Mouse (Mus musculus): Measurements from ENCODE around the gene Terb1. TPM values are rescaled to one million over a fixed set of nuclear protein-coding genes. Genes with fewer than 3 reads are reported as not detected.

The Terb1 gene
- polyA plus RNA-seq, 1 experiment from 2014 or later = 0.18 TPM

DNA sequence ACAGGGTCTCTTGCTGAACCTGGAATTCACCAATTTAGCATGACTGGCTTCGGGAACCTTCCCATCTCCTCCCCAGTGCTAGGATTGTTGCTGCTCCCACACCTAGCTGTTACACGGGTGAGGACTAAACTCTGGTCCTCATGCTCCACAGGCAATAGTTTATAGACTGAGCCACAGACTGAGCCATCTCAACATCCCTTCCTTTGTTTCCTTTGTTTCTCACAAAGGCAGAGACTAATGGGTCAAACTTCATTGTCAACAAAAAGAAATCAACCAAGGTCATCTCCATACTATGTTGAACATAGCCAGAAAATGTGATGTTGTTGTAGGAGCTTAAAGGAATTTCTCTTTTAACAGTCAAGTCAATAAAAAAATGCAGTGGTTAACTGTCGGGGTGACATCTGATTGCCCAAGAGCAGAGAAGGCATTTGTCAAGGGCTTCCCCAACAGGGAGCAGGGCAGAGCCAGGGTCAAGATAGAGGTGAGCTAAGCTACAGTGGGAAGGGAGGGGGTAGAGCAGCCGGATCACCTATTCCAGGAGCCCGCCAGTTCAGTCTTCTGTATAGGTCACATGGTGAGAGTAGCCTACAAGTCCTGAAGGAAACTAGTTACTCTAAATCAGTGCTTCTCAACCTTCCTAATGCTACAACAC, 76.4 kb downstream of the Terb1 start:
- Histone ChIP-seq H3K27ac (replicated peaks) (no peak overlapping the region), H3K4me3 (ENCODE audit: low read depth, low read length) (no peak overlapping the region), H3K9me3 (ENCODE audit: control insufficient read depth, low read length) (no peaks in the 10 kb centered on the region), H3K36me3 (ENCODE audit: control insufficient read depth, insufficient read depth, low read length) (peaks cover 23% of the 10 kb centered on the region), H3K27me3 (ENCODE audit: control insufficient read depth, insufficient read depth, low read length) (no peaks in the 10 kb centered on the region), H3K9ac (ENCODE audit: low read length) (no peak overlapping the region), H3K4me2 (replicated peaks; ENCODE audit: low read depth) (no peak overlapping the region), H3K4me1 (replicated peaks; ENCODE audit: control insufficient read depth, insufficient read depth) (no peaks in the 10 kb centered on the region)
- TF ChIP-seq EP300 (optimal IDR thresholded peaks at IDR 0.05) (no peak), CTCF (IDR thresholded peaks at IDR 0.05; ENCODE audit: low read depth) (no peak)
- no peak for ATAC-seq (ENCODE audit: low FRiP score, low TSS enrichment)
- 84% methylated on average over 5 of the region's 5 CpGs for WGBS
- peak; percentile 14 for DNase-seq (ENCODE audit: low spot score)

DNA sequence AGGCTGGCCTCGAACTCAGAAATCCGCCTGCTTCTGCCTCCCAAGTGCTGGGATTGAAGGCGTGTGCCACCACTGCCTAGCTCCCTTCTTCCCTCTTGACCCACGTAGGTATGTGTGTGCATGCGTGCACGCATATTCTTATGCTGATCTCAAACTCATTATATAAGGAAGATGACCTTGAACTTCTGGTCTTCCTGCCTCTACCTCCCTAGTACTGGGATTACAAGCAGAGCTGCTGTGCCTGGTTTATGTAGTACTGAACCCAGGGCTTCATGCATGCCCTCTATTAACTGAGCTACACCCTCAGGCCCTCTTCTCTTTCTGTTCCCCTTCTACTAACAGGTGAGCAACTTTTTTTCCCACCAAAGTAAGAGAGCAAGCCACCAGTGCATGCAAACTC, 77.1 kb downstream of the Terb1 start:
- Histone ChIP-seq H3K9ac (ENCODE audit: low read length) (no peak overlapping the region), H3K27ac (replicated peaks) (no peak overlapping the region), H3K4me2 (replicated peaks; ENCODE audit: low read depth) (no peak overlapping the region), H3K4me3 (ENCODE audit: low read depth, low read length) (no peak overlapping the region), H3K4me1 (replicated peaks; ENCODE audit: control insufficient read depth, insufficient read depth) (no peaks in the 10 kb centered on the region), H3K9me3 (ENCODE audit: control insufficient read depth, low read length) (no peaks in the 10 kb centered on the region), H3K27me3 (ENCODE audit: control insufficient read depth, insufficient read depth, low read length) (no peaks in the 10 kb centered on the region), H3K36me3 (ENCODE audit: control insufficient read depth, insufficient read depth, low read length) (peaks cover 22% of the 10 kb centered on the region)
- WGBS = 96% methylated on average over 6 of the region's 6 CpGs
- ATAC-seq (ENCODE audit: low FRiP score, low TSS enrichment) = no peak
- DNase-seq (ENCODE audit: low spot score) = no peak
- TF ChIP-seq CTCF (IDR thresholded peaks at IDR 0.05; ENCODE audit: low read depth) (no peak), EP300 (optimal IDR thresholded peaks at IDR 0.05) (no peak)

DNA sequence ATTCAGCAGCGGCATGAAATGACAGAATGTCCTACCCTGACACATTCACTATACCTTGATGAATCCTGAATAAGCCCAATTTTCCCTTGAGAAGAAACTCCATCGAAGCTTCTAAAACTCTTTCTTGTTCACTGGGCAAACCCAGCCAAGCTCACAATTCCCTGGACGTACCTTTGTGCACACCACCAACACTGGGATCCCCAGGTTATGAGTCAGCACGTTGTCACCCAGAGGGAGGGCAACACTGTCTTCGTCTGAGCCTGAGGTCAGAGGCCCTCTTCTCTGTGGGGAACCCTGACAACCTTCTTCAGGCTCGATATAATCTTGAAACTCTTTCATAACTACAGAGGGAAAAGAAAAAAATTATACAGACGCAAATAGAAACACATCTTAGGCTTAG, 79.5 kb downstream of the Terb1 start:
- WGBS = 80% methylated on average over 7 of the region's 7 CpGs

DNA sequence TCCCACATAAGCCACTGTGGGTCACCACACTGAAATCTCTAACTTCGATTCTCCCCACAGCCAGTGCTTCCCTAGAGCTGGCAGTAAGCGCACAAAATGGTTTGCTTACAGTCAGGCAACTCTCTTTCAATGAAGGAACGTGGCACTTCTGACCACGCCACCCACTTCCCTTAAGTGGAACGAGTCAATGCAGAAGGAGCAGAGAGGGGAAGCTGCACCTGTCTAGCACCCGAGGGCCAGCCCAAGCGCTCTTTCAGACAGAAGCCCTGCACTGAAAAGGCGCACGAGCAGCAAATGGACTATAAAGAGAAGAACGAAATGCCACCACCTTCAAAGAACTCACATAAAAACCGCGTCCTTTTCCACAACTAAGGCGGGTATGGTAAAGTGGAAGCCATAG, 82.0 kb downstream of the Terb1 start:
- Histone ChIP-seq H3K9me3 (ENCODE audit: control insufficient read depth, low read length) (no peaks in the 10 kb centered on the region), H3K9ac (ENCODE audit: low read length) (no peak overlapping the region), H3K36me3 (ENCODE audit: control insufficient read depth, insufficient read depth, low read length) (peaks cover 33% of the 10 kb centered on the region; the same call in 1 of the 2 replicates), H3K27ac (replicated peaks) (no peak overlapping the region), H3K4me1 (replicated peaks; ENCODE audit: control insufficient read depth, insufficient read depth) (no peaks in the 10 kb centered on the region), H3K4me3 (ENCODE audit: low read depth, low read length) (no peak overlapping the region), H3K27me3 (ENCODE audit: control insufficient read depth, insufficient read depth, low read length) (no peaks in the 10 kb centered on the region), H3K4me2 (replicated peaks; ENCODE audit: low read depth) (no peak overlapping the region)
- TF ChIP-seq EP300 (optimal IDR thresholded peaks at IDR 0.05) = no peak
- no peak for TF ChIP-seq CTCF (IDR thresholded peaks at IDR 0.05; ENCODE audit: low read depth)
- ATAC-seq (ENCODE audit: low FRiP score, low TSS enrichment) = no peak
- no peak for DNase-seq (ENCODE audit: low spot score)
- 94% methylated on average over 13 of the region's 13 CpGs for WGBS

More for the DNA sequence above, 79.5 kb downstream of the Terb1 start:
- H3K4me2 ChIP-seq (replicated peaks; ENCODE audit: low read depth) = no peak overlapping the region
- no peaks in the 10 kb centered on the region for H3K9me3 ChIP-seq (ENCODE audit: control insufficient read depth, low read length)
- TF ChIP-seq EP300 (optimal IDR thresholded peaks at IDR 0.05) (no peak), CTCF (IDR thresholded peaks at IDR 0.05; ENCODE audit: low read depth) (no peak)
- H3K4me3 ChIP-seq (ENCODE audit: low read depth, low read length) = no peak overlapping the region
- ATAC-seq (ENCODE audit: low FRiP score, low TSS enrichment) (no peak), DNase-seq (ENCODE audit: low spot score) (no peak)
- no peak overlapping the region for H3K9ac ChIP-seq (ENCODE audit: low read length)
- no peaks in the 10 kb centered on the region for H3K27me3 ChIP-seq (ENCODE audit: control insufficient read depth, insufficient read depth, low read length)
- H3K36me3 ChIP-seq (ENCODE audit: control insufficient read depth, insufficient read depth, low read length) = peaks cover 32% of the 10 kb centered on the region; the same call in 1 of the 2 replicates
- H3K27ac ChIP-seq (replicated peaks) = no peak overlapping the region
- H3K4me1 ChIP-seq (replicated peaks; ENCODE audit: control insufficient read depth, insufficient read depth) = no peaks in the 10 kb centered on the region

DNA sequence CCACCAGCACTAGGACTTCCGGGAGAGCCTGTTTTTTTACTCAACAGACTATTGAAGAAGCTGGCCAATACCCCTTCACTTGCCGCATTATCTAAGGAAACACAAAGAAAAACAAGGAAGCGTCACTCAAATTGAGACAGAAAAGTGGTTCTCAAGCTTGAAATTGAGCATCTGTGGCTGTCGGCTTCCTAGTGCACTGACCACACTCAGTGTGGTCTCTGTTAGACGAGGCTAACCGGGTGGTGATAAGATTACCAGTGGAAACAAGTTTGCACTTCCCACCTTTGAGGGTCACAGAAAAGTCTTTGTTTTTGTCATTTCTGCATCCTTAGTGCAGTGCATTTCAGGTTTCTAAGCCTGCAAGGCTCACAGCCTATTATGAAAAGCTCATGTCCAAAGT, 87.4 kb downstream of the Terb1 start:
- no peak for DNase-seq (ENCODE audit: low spot score)
- no peaks in the 10 kb centered on the region for H3K27me3 ChIP-seq (ENCODE audit: control insufficient read depth, insufficient read depth, low read length)
- H3K9me3 ChIP-seq (ENCODE audit: control insufficient read depth, low read length) = no peaks in the 10 kb centered on the region
- no peaks in the 10 kb centered on the region for H3K4me1 ChIP-seq (replicated peaks; ENCODE audit: control insufficient read depth, insufficient read depth)
- H3K4me2 ChIP-seq (replicated peaks; ENCODE audit: low read depth) = no peak overlapping the region
- TF ChIP-seq EP300 (optimal IDR thresholded peaks at IDR 0.05) (no peak), CTCF (IDR thresholded peaks at IDR 0.05; ENCODE audit: low read depth) (no peak)
- WGBS = 79% methylated on average over 6 of the region's 6 CpGs
- H3K9ac ChIP-seq (ENCODE audit: low read length) = no peak overlapping the region
- H3K27ac ChIP-seq (replicated peaks) = no peak overlapping the region
- no peak overlapping the region for H3K4me3 ChIP-seq (ENCODE audit: low read depth, low read length)
- H3K36me3 ChIP-seq (ENCODE audit: control insufficient read depth, insufficient read depth, low read length) = peaks cover 18% of the 10 kb centered on the region; the same call in 1 of the 2 replicates
- no peak for ATAC-seq (ENCODE audit: low FRiP score, low TSS enrichment)

DNA sequence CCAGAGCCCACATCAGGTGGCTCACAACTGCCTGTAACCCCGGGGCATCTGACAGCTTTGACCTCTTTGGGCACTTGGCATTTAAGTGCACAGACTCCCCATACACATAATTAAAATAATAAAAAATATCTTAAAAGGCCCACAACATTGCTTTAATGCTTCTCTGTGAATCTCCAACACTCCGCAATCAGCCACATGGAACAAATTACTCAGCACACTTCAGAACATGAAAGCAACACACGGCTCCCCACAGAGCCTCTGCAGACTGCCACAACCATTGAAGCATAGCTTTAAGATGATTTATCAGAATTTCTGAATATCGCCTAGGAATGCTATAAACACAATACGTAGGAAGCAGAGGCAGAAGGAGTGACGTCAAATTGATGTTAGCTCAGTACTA, 93.7 kb downstream of the Terb1 start:
- no peak for ATAC-seq (ENCODE audit: low FRiP score, low TSS enrichment)
- no peak overlapping the region for H3K4me3 ChIP-seq (ENCODE audit: low read depth, low read length)

More for the DNA sequence above, 93.7 kb downstream of the Terb1 start:
- H3K4me2 ChIP-seq (replicated peaks; ENCODE audit: low read depth) = no peak overlapping the region
- no peak for TF ChIP-seq CTCF (IDR thresholded peaks at IDR 0.05; ENCODE audit: low read depth)
- TF ChIP-seq EP300 (optimal IDR thresholded peaks at IDR 0.05) = no peak
- H3K27me3 ChIP-seq (ENCODE audit: control insufficient read depth, insufficient read depth, low read length) = no peaks in the 10 kb centered on the region
- 79% methylated on average over 6 of the region's 6 CpGs for WGBS
- DNase-seq (ENCODE audit: low spot score) = no peak
- H3K27ac ChIP-seq (replicated peaks) = no peak overlapping the region
- H3K36me3 ChIP-seq (ENCODE audit: control insufficient read depth, insufficient read depth, low read length) = peaks cover under 1% of the 10 kb centered on the region; the same call in 1 of the 2 replicates
- no peaks in the 10 kb centered on the region for H3K9me3 ChIP-seq (ENCODE audit: control insufficient read depth, low read length)
- no peaks in the 10 kb centered on the region for H3K4me1 ChIP-seq (replicated peaks; ENCODE audit: control insufficient read depth, insufficient read depth)
- no peak overlapping the region for H3K9ac ChIP-seq (ENCODE audit: low read length)

Data from stomach, postnatal 0 days (tissue).